Mouse (Mus musculus): Measurements from ENCODE around the gene Rad54l2. TPM values are rescaled to one million over a fixed set of nuclear protein-coding genes. Genes with fewer than 3 reads are reported as not detected.
A peak's percentile ranks its signal among the peaks of the same experiment; 100 is the strongest.

Gene Rad54l2
- polyA plus RNA-seq (2015; fragmentation: Nextera tagmentation; extraction: Ambion mirVana) = 8.5 and 9.6 TPM in 2 replicates

DNA sequence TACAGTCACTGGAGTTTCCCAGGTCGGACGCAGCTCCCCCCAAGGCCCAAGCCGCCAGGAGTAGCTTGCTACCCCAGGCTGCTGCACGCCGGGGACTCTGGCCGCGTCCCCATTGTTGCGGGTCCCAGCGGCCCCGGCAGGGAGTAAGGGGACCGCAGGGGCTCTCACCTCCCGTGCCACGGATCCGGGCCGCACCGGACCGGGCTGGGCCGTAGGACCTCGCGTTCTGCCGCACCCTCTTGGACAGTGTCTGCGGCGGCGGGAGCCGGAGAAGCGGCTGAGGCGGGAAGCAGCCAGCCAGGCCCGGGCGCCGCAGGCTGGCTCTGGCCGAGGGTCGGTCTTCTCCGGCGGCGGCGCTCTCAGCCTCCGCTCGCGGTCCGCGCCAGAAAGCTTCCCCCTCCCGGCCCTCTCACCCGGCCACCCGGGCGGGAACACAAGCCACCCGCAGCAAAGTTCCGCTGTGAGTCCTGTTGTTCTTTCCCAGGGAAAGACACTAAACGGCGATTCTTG, at the start of gene Rad54l2:
TSS of gene Rad54l2 (minus strand) at position 383 of the 510 bp plus-strand sequence.
- Histone ChIP-seq H3K27ac (peak within 1 kb of the TSS; percentile 93), H3K4me1 (peaks cover 10% of the 10 kb centered on the region), H3K36me3 (no peaks in the 10 kb centered on the region), H3K4me2 (peak within 1 kb of the TSS; percentile 89), H3K9me3 (no peaks in the 10 kb centered on the region), H3K9ac (peak within 1 kb of the TSS; percentile 100), H3K27me3 (no peaks in the 10 kb centered on the region), H3K4me3 (peak within 1 kb of the TSS; percentile 100)
- ATAC-seq (ENCODE audit: insufficient number of reproducible peaks, insufficient read depth, low FRiP score, low TSS enrichment, low read depth) = peak; percentile 68; the same call in 1 of the 2 replicates
- WGBS = under 1% methylated on average over 49 of the region's 49 CpGs

DNA sequence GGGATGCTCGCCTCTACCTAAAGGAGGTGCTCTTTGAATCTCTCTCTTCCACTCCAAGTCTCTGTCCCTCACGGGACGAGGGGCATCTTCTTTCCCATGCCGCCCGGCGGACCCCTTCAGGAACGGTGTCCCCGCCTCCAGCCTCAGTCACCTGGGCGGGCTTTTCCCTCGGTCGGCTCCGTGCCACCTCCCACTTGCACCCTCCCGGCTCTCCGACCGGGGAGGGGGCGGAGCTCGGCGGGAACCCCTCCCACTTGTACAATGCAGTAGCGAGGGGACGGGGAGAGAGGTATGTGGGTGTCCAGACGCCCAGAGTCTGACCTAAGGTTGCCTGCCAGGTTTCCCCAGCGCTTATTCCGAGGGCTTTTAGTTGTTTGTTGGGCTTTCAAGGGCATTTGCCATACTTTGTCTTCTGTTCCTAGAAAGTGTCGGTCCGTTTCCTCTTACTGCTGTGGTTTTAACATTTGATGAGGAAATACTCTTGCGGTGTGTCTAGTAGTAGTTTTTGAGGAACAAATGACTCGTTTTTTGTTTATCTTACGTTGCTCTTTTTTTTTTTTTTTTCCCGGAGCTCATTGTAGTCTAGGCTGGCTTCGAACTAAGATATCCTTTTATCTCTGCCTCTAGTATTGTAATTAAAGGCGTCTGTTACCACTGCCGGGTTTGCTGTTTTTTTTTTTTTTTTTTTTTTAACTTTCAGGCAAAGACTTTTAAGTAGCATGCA, 33.5 kb upstream of the Rad54l2 start:
- 2% methylated on average over 32 of the region's 32 CpGs for WGBS

DNA sequence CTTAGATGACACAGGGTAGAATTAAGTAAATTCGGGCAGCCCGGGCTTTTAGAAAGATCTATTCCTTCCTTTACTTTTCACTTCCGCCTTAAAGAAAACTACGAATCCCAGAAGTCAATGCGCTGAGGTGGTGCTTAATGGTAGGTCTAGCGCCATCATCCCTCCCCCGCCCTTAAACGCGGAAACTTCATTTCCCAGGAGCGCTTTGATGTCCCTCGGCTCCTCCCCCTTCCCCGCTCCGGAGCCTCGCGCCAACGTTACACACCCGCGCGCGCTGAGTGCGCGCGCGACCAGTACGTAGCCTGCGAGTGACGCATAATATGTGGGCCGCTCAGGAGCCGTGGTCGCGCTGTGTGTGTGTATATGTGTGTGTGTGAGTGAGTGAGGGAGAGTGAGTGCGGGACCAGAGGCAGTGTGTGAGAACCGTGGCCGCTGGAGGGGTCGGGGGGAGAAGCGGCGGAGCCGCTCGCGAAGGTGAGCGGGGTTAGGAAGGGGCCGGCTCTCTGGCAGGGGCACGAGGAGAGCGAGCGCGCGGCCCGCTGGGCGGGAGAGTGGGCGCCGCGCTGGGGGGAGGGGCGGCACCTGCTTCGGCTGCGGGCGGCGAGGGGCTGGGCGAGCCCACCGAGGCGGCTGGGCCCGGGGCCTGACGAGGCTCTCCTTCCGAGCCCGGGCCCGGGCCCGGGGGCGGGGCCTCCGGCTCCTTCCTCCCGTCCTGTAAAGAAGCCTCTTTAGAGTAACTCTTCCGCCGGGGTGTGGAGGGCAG, 32.8 kb upstream of the Rad54l2 start, which contains the start of gene Dcaf1:
TSS of gene Dcaf1 (plus strand) at position 257 of the 763 bp plus-strand sequence.
- peak within 1 kb of the TSS; percentile 92 for H3K9ac ChIP-seq
- H3K9me3 ChIP-seq = no peaks in the 10 kb centered on the region
- H3K4me1 ChIP-seq = peaks cover 4% of the 10 kb centered on the region; the same call in 1 of the 2 replicates
- ATAC-seq (ENCODE audit: insufficient number of reproducible peaks, insufficient read depth, low FRiP score, low TSS enrichment, low read depth) = peak; percentile 96
- H3K4me3 ChIP-seq = peak within 1 kb of the TSS; percentile 91
- under 1% methylated on average over 64 of the region's 71 CpGs for WGBS
- no peaks in the 10 kb centered on the region for H3K27me3 ChIP-seq
- peak within 1 kb of the TSS; percentile 61 for H3K4me2 ChIP-seq
- no peaks in the 10 kb centered on the region for H3K36me3 ChIP-seq
- H3K27ac ChIP-seq = peak within 1 kb of the TSS; percentile 92

More for the DNA sequence above, 33.5 kb upstream of the Rad54l2 start:
- Histone ChIP-seq H3K4me2 (peak overlapping the region; percentile 61), H3K9ac (peak overlapping the region; percentile 92), H3K4me3 (peak overlapping the region; percentile 91), H3K27me3 (no peaks in the 10 kb centered on the region), H3K27ac (peak overlapping the region; percentile 92), H3K9me3 (no peaks in the 10 kb centered on the region), H3K4me1 (peaks cover 4% of the 10 kb centered on the region; the same call in 1 of the 2 replicates), H3K36me3 (no peaks in the 10 kb centered on the region)
- peak; percentile 83 for ATAC-seq (ENCODE audit: insufficient number of reproducible peaks, insufficient read depth, low FRiP score, low TSS enrichment, low read depth)

DNA sequence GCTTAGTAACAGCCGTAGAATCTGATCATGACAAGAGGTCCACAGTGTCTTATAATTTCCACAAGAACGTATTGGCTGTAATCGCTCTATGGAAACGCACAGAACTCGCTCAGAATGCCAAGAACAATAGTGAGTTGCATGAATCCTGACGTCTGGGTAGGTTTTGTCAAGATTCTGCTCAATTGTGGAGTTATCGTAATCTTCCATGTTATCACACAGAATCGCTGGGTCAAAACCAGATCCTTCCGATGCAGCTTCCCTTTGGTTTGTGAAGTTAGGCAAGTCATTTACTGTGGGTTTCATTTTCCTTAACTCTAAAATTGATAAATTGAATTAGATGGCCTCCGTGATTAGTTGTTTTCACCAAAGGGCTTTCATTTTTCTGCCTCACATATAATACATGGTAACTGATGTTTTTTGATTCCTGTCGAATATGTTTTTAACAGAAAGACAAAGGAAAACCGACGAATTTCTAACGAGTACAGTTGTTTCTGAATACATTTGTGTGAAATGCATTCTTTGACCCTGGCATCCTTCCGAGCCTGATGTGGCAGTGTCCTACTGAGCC, 32.1 kb upstream of the Rad54l2 start:
- Histone ChIP-seq H3K27me3 (no peaks in the 10 kb centered on the region), H3K27ac (no peak overlapping the region), H3K4me3 (peak overlapping the region; percentile 91), H3K9ac (peak overlapping the region; percentile 71), H3K9me3 (no peaks in the 10 kb centered on the region), H3K36me3 (no peaks in the 10 kb centered on the region), H3K4me1 (peaks cover 4% of the 10 kb centered on the region; the same call in 1 of the 2 replicates), H3K4me2 (peak overlapping the region; percentile 61)
- ATAC-seq (ENCODE audit: insufficient number of reproducible peaks, insufficient read depth, low FRiP score, low TSS enrichment, low read depth) = no peak
- 51% methylated on average over 15 of the region's 15 CpGs for whole genome bisulfite sequencing

DNA sequence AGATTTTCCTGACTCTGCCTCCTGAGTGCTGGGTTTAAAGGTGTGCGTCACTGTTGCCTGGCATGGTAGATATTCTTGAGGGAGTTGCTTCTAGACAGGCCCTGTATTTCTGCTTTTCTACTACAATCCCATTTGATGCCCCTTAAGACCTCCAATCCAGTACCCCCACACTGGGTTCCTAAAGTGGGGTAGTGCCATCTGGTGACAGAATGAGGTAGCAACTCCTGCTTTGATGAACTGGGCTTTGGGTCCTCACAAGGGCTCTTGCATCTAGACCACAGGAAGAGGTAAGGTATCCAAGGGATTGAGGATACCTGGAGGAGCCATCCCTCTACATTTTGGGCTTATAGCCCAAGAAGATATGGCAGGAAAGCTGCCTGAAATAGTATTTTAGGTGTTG, 30.2 kb upstream of the Rad54l2 start:
- Histone ChIP-seq H3K4me1 (peaks cover 4% of the 10 kb centered on the region; the same call in 1 of the 2 replicates), H3K36me3 (no peaks in the 10 kb centered on the region), H3K4me3 (no peak overlapping the region), H3K27ac (no peak overlapping the region), H3K9ac (no peak overlapping the region), H3K4me2 (no peak overlapping the region), H3K9me3 (no peaks in the 10 kb centered on the region), H3K27me3 (no peaks in the 10 kb centered on the region)
- ATAC-seq (ENCODE audit: insufficient number of reproducible peaks, insufficient read depth, low FRiP score, low TSS enrichment, low read depth) = no peak
- WGBS = 91% methylated on average over 1 of the region's 1 CpGs

DNA sequence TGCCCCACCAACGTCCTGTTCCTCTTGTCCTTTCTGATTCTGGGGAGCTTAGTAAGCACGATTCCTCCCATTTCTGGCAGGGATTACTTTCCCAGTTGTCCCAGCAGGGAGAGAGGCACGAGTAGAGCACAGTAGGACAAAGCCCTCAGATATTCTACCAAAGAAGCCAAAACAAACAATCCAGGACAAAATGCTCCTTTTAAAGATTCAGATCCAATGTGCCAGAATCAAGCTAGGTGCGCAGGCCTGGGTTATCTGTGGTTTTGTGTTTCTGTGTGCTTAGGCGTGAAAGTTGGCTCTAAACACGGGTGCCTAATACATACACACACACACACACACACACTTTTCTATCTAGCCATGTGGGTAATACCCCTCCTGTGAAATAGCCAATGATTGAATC, 29.2 kb upstream of the Rad54l2 start:
- Histone ChIP-seq H3K9ac (no peak overlapping the region), H3K4me3 (no peak overlapping the region), H3K27ac (no peak overlapping the region), H3K36me3 (no peaks in the 10 kb centered on the region), H3K9me3 (no peaks in the 10 kb centered on the region), H3K27me3 (no peaks in the 10 kb centered on the region), H3K4me2 (no peak overlapping the region), H3K4me1 (peaks cover 4% of the 10 kb centered on the region; the same call in 1 of the 2 replicates)
- no peak for ATAC-seq (ENCODE audit: insufficient number of reproducible peaks, insufficient read depth, low FRiP score, low TSS enrichment, low read depth)
- WGBS = 74% methylated on average over 6 of the region's 6 CpGs

DNA sequence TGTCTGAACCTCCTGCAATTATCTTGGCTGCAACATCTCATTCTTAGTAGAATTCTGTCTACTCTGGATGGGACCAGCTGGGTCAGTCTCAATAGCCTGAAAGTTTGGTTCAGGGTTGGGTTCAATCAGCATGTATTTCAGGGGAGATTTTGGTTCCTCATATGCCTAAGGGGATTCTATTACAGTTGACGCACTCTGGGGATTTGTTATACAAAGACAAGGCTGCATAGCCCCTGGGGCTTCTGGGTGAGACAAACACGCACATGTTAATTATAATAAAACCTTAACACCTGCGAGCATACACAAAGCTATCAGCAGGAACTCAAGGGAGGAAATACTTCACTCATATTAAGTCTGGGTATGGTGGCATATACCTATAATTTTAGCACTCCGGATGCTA, 17.5 kb upstream of the Rad54l2 start:
- H3K27ac ChIP-seq = no peak overlapping the region
- no peak for ATAC-seq (ENCODE audit: insufficient number of reproducible peaks, insufficient read depth, low FRiP score, low TSS enrichment, low read depth)
- H3K4me3 ChIP-seq = no peak overlapping the region

DNA sequence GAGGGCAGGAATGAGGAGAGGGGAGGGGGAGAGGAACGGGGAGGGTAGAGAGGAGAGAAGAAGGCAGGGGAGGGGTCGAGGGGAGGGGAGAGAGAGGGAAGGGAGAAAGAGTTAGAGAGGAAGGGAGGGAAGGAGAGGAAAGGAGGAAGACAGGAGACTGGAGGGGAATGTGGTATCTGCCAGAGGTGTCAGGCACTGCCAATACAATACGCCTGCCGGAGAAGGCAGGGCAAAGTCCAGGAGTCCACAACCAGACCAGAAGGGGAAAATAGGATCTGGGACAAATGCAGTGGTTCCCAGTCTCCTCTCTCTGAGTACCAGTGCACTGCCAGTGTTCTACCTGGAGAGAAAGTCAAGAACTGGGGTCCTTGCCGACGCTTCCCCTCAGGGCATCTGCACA, 1.8 kb upstream of the Rad54l2 start:
- no peaks in the 10 kb centered on the region for H3K36me3 ChIP-seq
- ATAC-seq (ENCODE audit: insufficient number of reproducible peaks, insufficient read depth, low FRiP score, low TSS enrichment, low read depth) = no peak
- H3K27me3 ChIP-seq = no peaks in the 10 kb centered on the region
- no peak overlapping the region for H3K4me2 ChIP-seq
- no peak overlapping the region for H3K4me3 ChIP-seq
- 66% methylated on average over 6 of the region's 6 CpGs for WGBS
- H3K9me3 ChIP-seq = no peaks in the 10 kb centered on the region
- no peak overlapping the region for H3K27ac ChIP-seq
- peaks cover 10% of the 10 kb centered on the region for H3K4me1 ChIP-seq
- H3K9ac ChIP-seq = no peak overlapping the region

More for the DNA sequence above, 17.5 kb upstream of the Rad54l2 start:
- H3K4me2 ChIP-seq = no peak overlapping the region
- WGBS = 63% methylated on average over 4 of the region's 4 CpGs
- no peaks in the 10 kb centered on the region for H3K4me1 ChIP-seq
- no peaks in the 10 kb centered on the region for H3K27me3 ChIP-seq
- no peaks in the 10 kb centered on the region for H3K36me3 ChIP-seq
- H3K9me3 ChIP-seq = peaks cover 7% of the 10 kb centered on the region; the same call in 1 of the 2 replicates
- no peak overlapping the region for H3K9ac ChIP-seq

DNA sequence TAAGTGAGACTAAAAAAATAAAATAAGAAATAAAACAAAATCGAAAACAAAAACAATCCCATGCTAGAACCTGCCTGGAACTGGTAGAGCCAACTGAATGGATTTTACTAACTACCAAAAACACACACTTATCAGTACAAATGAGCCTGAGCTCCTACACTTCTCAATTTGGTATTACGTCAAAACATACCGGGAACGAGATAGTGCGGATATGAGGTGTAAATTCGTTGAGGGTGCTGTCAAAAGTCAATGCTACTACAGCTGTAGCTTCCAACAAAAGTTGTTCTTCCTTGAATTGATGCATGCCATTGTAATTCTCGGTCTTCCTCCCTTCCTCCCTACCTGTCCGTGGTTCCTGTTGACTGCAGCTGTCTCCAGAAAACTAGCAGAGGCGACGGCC, 369 bp upstream of the Rad54l2 start:
- Histone ChIP-seq H3K27me3 (no peaks in the 10 kb centered on the region), H3K4me1 (peaks cover 10% of the 10 kb centered on the region), H3K27ac (no peak overlapping the region; the same call in 1 of the 2 replicates), H3K9me3 (no peaks in the 10 kb centered on the region), H3K4me3 (peak overlapping the region; percentile 100), H3K36me3 (no peaks in the 10 kb centered on the region), H3K4me2 (peak overlapping the region; percentile 89), H3K9ac (peak overlapping the region; percentile 100)
- ATAC-seq (ENCODE audit: insufficient number of reproducible peaks, insufficient read depth, low FRiP score, low TSS enrichment, low read depth) = no peak
- WGBS = 12% methylated on average over 10 of the region's 10 CpGs

DNA sequence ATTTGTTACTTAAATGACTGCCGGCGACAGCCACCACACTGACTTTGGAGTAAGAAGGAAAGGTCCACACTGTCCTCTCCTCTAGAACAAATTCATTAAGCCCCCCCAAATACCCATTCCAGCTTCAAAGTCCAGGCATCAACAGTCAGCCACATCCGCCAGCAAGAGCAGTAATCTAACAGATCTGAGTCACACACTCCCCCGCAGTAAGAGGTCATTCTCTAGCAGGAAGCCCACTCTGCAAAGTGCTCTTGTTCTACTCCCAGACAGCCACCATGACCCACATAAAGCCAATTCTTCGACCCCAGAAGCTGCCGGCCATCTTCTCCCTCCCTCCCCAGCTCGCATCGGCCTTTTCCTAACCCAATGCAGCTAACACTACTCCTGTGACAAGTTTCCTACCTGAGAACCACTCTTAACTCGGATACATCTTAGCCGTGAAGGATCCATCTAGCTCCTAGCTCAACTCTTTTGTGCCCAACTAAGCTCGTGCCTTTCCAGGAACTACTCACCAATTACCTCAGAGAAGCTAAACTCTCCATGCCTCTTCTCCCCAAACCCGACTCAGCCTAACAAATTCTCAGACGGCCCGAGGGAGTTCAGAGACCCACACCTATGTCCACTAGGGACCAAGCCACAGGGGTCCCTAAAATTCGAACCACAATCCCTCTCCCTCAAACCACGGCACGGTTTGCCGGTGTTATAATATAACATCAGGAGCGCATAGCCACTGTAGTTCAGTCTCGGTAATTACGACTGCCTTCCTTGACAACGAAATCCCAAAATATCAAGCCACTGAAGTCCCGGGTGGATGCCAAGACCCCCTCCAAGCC, 799 bp downstream of the Rad54l2 start:
- H3K27me3 ChIP-seq = no peaks in the 10 kb centered on the region
- no peaks in the 10 kb centered on the region for H3K9me3 ChIP-seq
- peak overlapping the region; percentile 89 for H3K4me2 ChIP-seq
- H3K36me3 ChIP-seq = no peaks in the 10 kb centered on the region
- WGBS = 7% methylated on average over 23 of the region's 23 CpGs
- H3K27ac ChIP-seq = peak overlapping the region; percentile 93
- H3K4me1 ChIP-seq = peaks cover 10% of the 10 kb centered on the region
- peak overlapping the region; percentile 100 for H3K4me3 ChIP-seq
- no peak for ATAC-seq (ENCODE audit: insufficient number of reproducible peaks, insufficient read depth, low FRiP score, low TSS enrichment, low read depth)
- peak overlapping the region; percentile 100 for H3K9ac ChIP-seq
